In genomic region chr5:114773211-114773710, GRCm38 (mm10) we compare ENCODE assay signal across 1 mouse cellular context.
TF ChIP-seq lines count a peak whose summit lies in the region.

No protein-coding gene starts in this region.

TF ChIP-seq in CH12.LX, 34 proteins besides CTCF, POLR2A, EP300 and RAD21 (continued from another document):
- TF ChIP-seq SIN3A (IDR thresholded peaks at IDR 0.05; ENCODE audit: low read length) (peak; percentile 43; the same call in 1 of the 2 replicates), BHLHE40 (IDR thresholded peaks at IDR 0.05; ENCODE audit: low read depth, low read length) (peak; percentile 87), MEF2A (IDR thresholded peaks at IDR 0.05; ENCODE audit: borderline replicate concordance, low read depth, low read length) (no peak), USF1 (IDR thresholded peaks at IDR 0.05; ENCODE audit: low read depth, low read length) (peak; percentile 96), KAT2A (IDR thresholded peaks at IDR 0.05; ENCODE audit: insufficient replicate concordance, low read length) (peak; percentile 79; the same call in 1 of the 2 replicates), ZNF384 (IDR thresholded peaks at IDR 0.05; ENCODE audit: low read depth, low read length) (no peak), ETS1 (conservative IDR thresholded peaks at IDR 0.05; ENCODE audit: low read depth, low read length) (no peak), MXI1 (IDR thresholded peaks at IDR 0.05; ENCODE audit: low read depth, low read length) (no peak), RCOR1 (conservative IDR thresholded peaks at IDR 0.05; ENCODE audit: low read depth, low read length) (no peak), MAX (IDR thresholded peaks at IDR 0.05; ENCODE audit: low read length) (peak; percentile 84), CHD2 (IDR thresholded peaks at IDR 0.05; ENCODE audit: low read length) (no peak), ZC3H11A (IDR thresholded peaks at IDR 0.05; ENCODE audit: low read depth, low read length) (no peak), ZMIZ1 (IDR thresholded peaks at IDR 0.05; ENCODE audit: low read depth, low read length) (no peak), USF2 (conservative IDR thresholded peaks at IDR 0.05; ENCODE audit: low read depth, low read length) (peak; percentile 94), SMC3 (IDR thresholded peaks at IDR 0.05; ENCODE audit: low read depth, low read length) (no peak), MAFK (IDR thresholded peaks at IDR 0.05; ENCODE audit: insufficient replicate concordance, low read length) (no peak), NRF1 (IDR thresholded peaks at IDR 0.05; ENCODE audit: low read depth, low read length) (peak; percentile 97), POLR2AphosphoS2 (IDR thresholded peaks at IDR 0.05; ENCODE audit: low read depth, low read length) (no peak; the same call in 1 of the 2 replicates), IRF4 (IDR thresholded peaks at IDR 0.05; ENCODE audit: low read depth, low read length) (no peak; the same call in 1 of the 2 replicates), TCF12 (IDR thresholded peaks at IDR 0.05; ENCODE audit: low read depth, low read length) (0 out of 2 replicates have a peak, but pooled peaks have one; percentile 68), NELFE (IDR thresholded peaks at IDR 0.05; ENCODE audit: low read depth, low read length) (no peak), ELF1 (IDR thresholded peaks at IDR 0.05; ENCODE audit: low read depth, low read length) (peak; percentile 94), JUND (conservative IDR thresholded peaks at IDR 0.05; ENCODE audit: low read depth, low read length) (no peak)
